Mouse (Mus musculus): ENCODE data around the gene Gm45713. TPM values are rescaled to one million over a fixed set of nuclear protein-coding genes. Genes with fewer than 3 reads are reported as not detected.
"Not testable (repeated sequence)": the region's sequence is repeated elsewhere in the genome, so short reads cannot be mapped to it uniquely, and the experiment has no call there.

The Gm45713 gene
- polyA plus RNA-seq, 1 experiment from 2014 or later, result 0.61 TPM

- Histone ChIP-seq H3K4me3 (ENCODE audit: low read depth, low read length) (peak overlapping the region; percentile 70), H3K27me3 (replicated peaks; ENCODE audit: control insufficient read depth, insufficient read depth, low read length) (no peaks in the 10 kb centered on the region), H3K4me1 (ENCODE audit: control insufficient read depth, insufficient read depth, low read length) (peaks cover 26% of the 10 kb centered on the region), H3K27ac (replicated peaks; ENCODE audit: low read depth, low read length) (peak overlapping the region; percentile 92), H3K9me3 (ENCODE audit: control insufficient read depth, low read length) (no peaks in the 10 kb centered on the region), H3K36me3 (ENCODE audit: control insufficient read depth, insufficient read depth, low read length) (peaks cover 43% of the 10 kb centered on the region), H3K4me2 (ENCODE audit: low read depth, low read length) (peak overlapping the region; percentile 95), H3K9ac (ENCODE audit: low read depth, low read length) (peak overlapping the region; percentile 99)
- 43% methylated on average over 21 of the region's 21 CpGs for WGBS
- ATAC-seq (ENCODE audit: low read depth) (no peak), DNase-seq (ENCODE audit: low spot score) (no peak)
Observed at GRCm38 (mm10) chr7:45126844-45127699, 9.0 kb downstream of the Gm45713 start.

- no peaks in the 10 kb centered on the region for H3K9me3 ChIP-seq (ENCODE audit: control insufficient read depth, low read length)
- peak overlapping the region; percentile 70 for H3K4me3 ChIP-seq (ENCODE audit: low read depth, low read length)
- H3K27ac ChIP-seq (replicated peaks; ENCODE audit: low read depth, low read length), result peak overlapping the region; percentile 92
- no peak for DNase-seq (ENCODE audit: low spot score)
- no peaks in the 10 kb centered on the region for H3K27me3 ChIP-seq (replicated peaks; ENCODE audit: control insufficient read depth, insufficient read depth, low read length)
- ATAC-seq (ENCODE audit: low read depth), result no peak
- 77% methylated on average over 17 of the region's 17 CpGs for WGBS
- H3K4me2 ChIP-seq (ENCODE audit: low read depth, low read length), result peak overlapping the region; percentile 95
- peaks cover 26% of the 10 kb centered on the region for H3K4me1 ChIP-seq (ENCODE audit: control insufficient read depth, insufficient read depth, low read length)
- H3K9ac ChIP-seq (ENCODE audit: low read depth, low read length), result peak overlapping the region; percentile 99
- H3K36me3 ChIP-seq (ENCODE audit: control insufficient read depth, insufficient read depth, low read length), result peaks cover 51% of the 10 kb centered on the region
Observed at GRCm38 (mm10) chr7:45126147-45126843, 9.7 kb downstream of the Gm45713 start.

GRCm38 (mm10) chr7:45125649-45126048, 10.4 kb downstream of the Gm45713 start:
- not testable (repeated sequence) for H3K9me3 ChIP-seq (ENCODE audit: control insufficient read depth, low read length); DNase-seq (ENCODE audit: low spot score); H3K27me3 ChIP-seq (replicated peaks; ENCODE audit: control insufficient read depth, insufficient read depth, low read length); ATAC-seq (ENCODE audit: low read depth)
- Histone ChIP-seq H3K4me3 (ENCODE audit: low read depth, low read length) (0 out of 2 replicates have a peak overlapping the region, but pooled peaks have one; percentile 0), H3K27ac (replicated peaks; ENCODE audit: low read depth, low read length) (0 out of 2 replicates have a peak overlapping the region, but pooled peaks have one; percentile 92), H3K9ac (ENCODE audit: low read depth, low read length) (peak overlapping the region; percentile 99; the same call in 1 of the 2 replicates), H3K36me3 (ENCODE audit: control insufficient read depth, insufficient read depth, low read length) (peaks cover 57% of the 10 kb centered on the region), H3K4me1 (ENCODE audit: control insufficient read depth, insufficient read depth, low read length) (peaks cover 26% of the 10 kb centered on the region), H3K4me2 (ENCODE audit: low read depth, low read length) (peak overlapping the region; percentile 52; the same call in 1 of the 2 replicates)
- WGBS, result 70% methylated on average over 5 of the region's 5 CpGs

- no peak for ATAC-seq (ENCODE audit: low read depth)
Observed at GRCm38 (mm10) chr7:45125144-45125600, 10.9 kb downstream of the Gm45713 start.

GRCm38 (mm10) chr7:45124224-45125143, 11.5 kb downstream of the Gm45713 start, which contains the start of gene Rps11:
Gene Rps11 (minus strand): TSS chr7:45124439.
- DNase-seq (ENCODE audit: low spot score), result peak; percentile 100
- Histone ChIP-seq H3K4me2 (ENCODE audit: low read depth, low read length) (peak within 1 kb of the TSS; percentile 70), H3K27me3 (replicated peaks; ENCODE audit: control insufficient read depth, insufficient read depth, low read length) (no peaks in the 10 kb centered on the region), H3K27ac (replicated peaks; ENCODE audit: low read depth, low read length) (peak within 1 kb of the TSS; percentile 92), H3K4me1 (ENCODE audit: control insufficient read depth, insufficient read depth, low read length) (peaks cover 21% of the 10 kb centered on the region), H3K4me3 (ENCODE audit: low read depth, low read length) (peak within 1 kb of the TSS; percentile 97), H3K36me3 (ENCODE audit: control insufficient read depth, insufficient read depth, low read length) (peaks cover 69% of the 10 kb centered on the region), H3K9ac (ENCODE audit: low read depth, low read length) (peak within 1 kb of the TSS; percentile 99), H3K9me3 (ENCODE audit: control insufficient read depth, low read length) (no peaks in the 10 kb centered on the region)
- ATAC-seq (ENCODE audit: low read depth), result peak; percentile 86
- WGBS, result under 1% methylated on average over 58 of the region's 59 CpGs

More at GRCm38 (mm10) chr7:45125144-45125600, 10.9 kb downstream of the Gm45713 start:
- Histone ChIP-seq H3K9ac (ENCODE audit: low read depth, low read length) (no peak overlapping the region), H3K27ac (replicated peaks; ENCODE audit: low read depth, low read length) (peak overlapping the region; percentile 87), H3K4me2 (ENCODE audit: low read depth, low read length) (peak overlapping the region; percentile 52), H3K4me3 (ENCODE audit: low read depth, low read length) (0 out of 2 replicates have a peak overlapping the region, but pooled peaks have one; percentile 0), H3K9me3 (ENCODE audit: control insufficient read depth, low read length) (no peaks in the 10 kb centered on the region), H3K27me3 (replicated peaks; ENCODE audit: control insufficient read depth, insufficient read depth, low read length) (no peaks in the 10 kb centered on the region), H3K4me1 (ENCODE audit: control insufficient read depth, insufficient read depth, low read length) (peaks cover 26% of the 10 kb centered on the region), H3K36me3 (ENCODE audit: control insufficient read depth, insufficient read depth, low read length) (peaks cover 62% of the 10 kb centered on the region)
- WGBS, result 18% methylated on average over 7 of the region's 7 CpGs
- DNase-seq (ENCODE audit: low spot score), result peak; percentile 61

- Histone ChIP-seq H3K4me3 (ENCODE audit: low read depth, low read length) (peak overlapping the region; percentile 97), H3K4me1 (ENCODE audit: control insufficient read depth, insufficient read depth, low read length) (peaks cover 21% of the 10 kb centered on the region), H3K9ac (ENCODE audit: low read depth, low read length) (peak overlapping the region; percentile 99), H3K27ac (replicated peaks; ENCODE audit: low read depth, low read length) (peak overlapping the region; percentile 92), H3K9me3 (ENCODE audit: control insufficient read depth, low read length) (no peaks in the 10 kb centered on the region), H3K36me3 (ENCODE audit: control insufficient read depth, insufficient read depth, low read length) (peaks cover 78% of the 10 kb centered on the region), H3K27me3 (replicated peaks; ENCODE audit: control insufficient read depth, insufficient read depth, low read length) (no peaks in the 10 kb centered on the region), H3K4me2 (ENCODE audit: low read depth, low read length) (peak overlapping the region; percentile 70)
- no peak for DNase-seq (ENCODE audit: low spot score)
- WGBS, result 12% methylated on average over 12 of the region's 12 CpGs
- ATAC-seq (ENCODE audit: low read depth), result no peak
Observed at GRCm38 (mm10) chr7:45123186-45123570, 12.9 kb downstream of the Gm45713 start.

GRCm38 (mm10) chr7:45122561-45123185, 13.4 kb downstream of the Gm45713 start:
- Histone ChIP-seq H3K9me3 (ENCODE audit: control insufficient read depth, low read length) (no peaks in the 10 kb centered on the region), H3K4me2 (ENCODE audit: low read depth, low read length) (peak overlapping the region; percentile 70), H3K27me3 (replicated peaks; ENCODE audit: control insufficient read depth, insufficient read depth, low read length) (no peaks in the 10 kb centered on the region), H3K4me1 (ENCODE audit: control insufficient read depth, insufficient read depth, low read length) (peaks cover 21% of the 10 kb centered on the region), H3K9ac (ENCODE audit: low read depth, low read length) (peak overlapping the region; percentile 99), H3K36me3 (ENCODE audit: control insufficient read depth, insufficient read depth, low read length) (peaks cover 78% of the 10 kb centered on the region), H3K27ac (replicated peaks; ENCODE audit: low read depth, low read length) (no peak overlapping the region), H3K4me3 (ENCODE audit: low read depth, low read length) (peak overlapping the region; percentile 97)
- ATAC-seq (ENCODE audit: low read depth) (no peak), DNase-seq (ENCODE audit: low spot score) (no peak)
- WGBS, result 79% methylated on average over 15 of the region's 15 CpGs

All from embryonic facial prominence, embryonic 14.5 days (tissue).